Mouse (Mus musculus) lung, adult 2 months (tissue): ENCODE data around the gene Prom1. TPM values are rescaled to one million over a fixed set of nuclear protein-coding genes. Genes with fewer than 3 reads are reported as not detected.

ENCODE experiments used
- DNase-seq: peaks from one replicate; pipeline ENCODE4 v3.0.0; 2022
- H3K4me1 ChIP-seq: fragments of 200-500 bp; 2 replicates; pipeline ENCODE4 v1.6.1; 2011; ENCODE audit warnings: low read length; ENCODE audit not compliant: control insufficient read depth, insufficient read depth
- H3K4me3 ChIP-seq: fragments of 200-500 bp; replicated peaks from 2 replicates; pipeline ENCODE3; 2011; ENCODE audit warnings: low read depth, mild to moderate bottlenecking, control low read depth, low read length; ENCODE audit errors: extremely low read depth
- CTCF ChIP-seq: fragments of 200-500 bp; IDR thresholded peaks from 2 replicates; pipeline ENCODE4 v1.5.1; 2011; ENCODE audit warnings: mild to moderate bottlenecking, low read length, control low read depth; ENCODE audit not compliant: insufficient read depth
- POLR2A ChIP-seq: fragments of 200-500 bp; IDR thresholded peaks from 2 replicates; pipeline ENCODE4 v1.6.1; 2011; ENCODE audit warnings: low read depth, mild to moderate bottlenecking, control low read depth, low read length, borderline replicate concordance; ENCODE audit errors: extremely low read depth
- WGBS: fragments of 180-500 bp; shearing (Covaris S2); methylation state at CpG from one replicate; pipeline ENCODE4 v1.1.7; 2018; 5-methylcytosine and 5-hydroxymethylcytosine counted together
- polyA plus RNA-seq: library from polyadenylated mRNA; depleted of rRNA; stranded (reverse); fragments of >200 nt; gene quantifications from 2 replicates; pipeline ENCODE4 v1.2.3, GENCODE M21; 2012; rRNA removed

Prom1 gene
- polyA plus RNA-seq, 1 experiment, result 7.4 TPM

DNA sequence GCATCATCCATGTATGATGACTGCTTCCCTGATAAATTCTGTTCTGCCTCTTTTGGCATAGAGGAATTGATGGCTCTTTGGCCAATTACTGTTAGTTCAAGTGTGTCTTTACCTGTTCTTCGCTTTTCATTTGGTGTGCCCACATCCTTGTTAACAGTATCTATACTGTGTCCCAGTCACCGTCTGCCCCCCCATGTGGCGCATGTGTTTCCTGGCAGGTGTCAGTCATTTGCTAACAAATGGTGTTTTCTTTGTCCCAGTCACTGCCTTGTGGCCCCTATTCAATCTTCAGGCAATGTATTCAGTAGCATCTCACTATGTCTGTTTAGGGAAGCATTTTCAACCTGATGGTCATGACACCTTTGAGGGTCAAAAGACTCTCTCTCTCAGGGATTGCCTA lies 140.8 kb downstream of the Prom1 start:
- Histone ChIP-seq H3K4me1 (no peaks in the 10 kb centered on the region), H3K4me3 (no peak overlapping the region)
- TF ChIP-seq POLR2A, result no peak
- no peak for TF ChIP-seq CTCF
- no peak for DNase-seq
- 84% methylated on average over 3 of the region's 3 CpGs for WGBS

DNA sequence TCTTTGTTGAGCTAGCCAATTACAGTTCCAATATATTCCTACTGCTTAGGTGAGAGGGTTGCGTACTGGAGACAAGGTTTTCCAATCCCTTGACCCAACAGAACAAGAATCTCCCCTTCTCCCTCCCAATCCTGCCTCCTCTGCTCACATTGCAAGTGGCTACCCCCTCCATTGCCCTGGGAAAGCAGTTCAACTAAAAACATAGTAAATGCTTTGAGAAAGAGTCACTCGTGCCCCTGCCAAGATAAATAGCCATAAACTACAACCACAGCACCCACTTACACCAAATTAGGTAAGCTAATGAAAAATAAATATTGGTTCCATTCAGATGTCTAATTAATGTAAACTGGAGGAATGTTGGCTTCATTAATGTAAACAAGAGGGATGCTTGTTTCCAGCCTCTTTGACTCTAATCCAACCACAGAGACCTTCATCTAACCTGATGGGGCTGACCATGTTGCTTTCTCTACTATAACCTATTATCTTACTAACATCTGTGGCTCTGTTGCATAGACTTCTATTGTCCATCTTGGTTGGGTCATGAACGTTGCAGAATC lies 141.9 kb downstream of the Prom1 start:
- Histone ChIP-seq H3K4me1 (no peaks in the 10 kb centered on the region), H3K4me3 (no peak overlapping the region)
- 63% methylated on average over 3 of the region's 3 CpGs for WGBS
- TF ChIP-seq POLR2A (no peak), CTCF (no peak)
- no peak for DNase-seq

DNA sequence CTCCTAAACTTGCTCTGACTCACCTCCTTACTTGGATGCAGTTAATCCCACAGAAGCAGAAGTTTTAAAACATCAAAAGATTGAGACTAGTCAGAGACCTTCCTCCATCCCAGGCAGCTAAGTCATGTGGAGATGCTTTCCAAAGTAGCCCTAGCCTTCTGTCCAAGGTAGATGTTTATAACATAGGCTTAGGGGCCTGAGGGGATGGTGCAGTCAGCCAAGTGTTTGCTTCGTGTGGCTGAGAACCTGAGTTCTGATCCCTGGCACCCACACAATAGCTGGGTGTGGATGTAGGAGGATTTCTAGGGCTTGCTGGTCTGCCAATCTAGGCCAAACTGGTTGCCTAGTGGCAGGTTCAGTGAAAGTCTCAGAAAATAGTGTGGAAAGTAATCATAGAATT lies 148.6 kb downstream of the Prom1 start:
- whole genome bisulfite sequencing, result 62% methylated on average over 1 of the region's 1 CpGs

DNA sequence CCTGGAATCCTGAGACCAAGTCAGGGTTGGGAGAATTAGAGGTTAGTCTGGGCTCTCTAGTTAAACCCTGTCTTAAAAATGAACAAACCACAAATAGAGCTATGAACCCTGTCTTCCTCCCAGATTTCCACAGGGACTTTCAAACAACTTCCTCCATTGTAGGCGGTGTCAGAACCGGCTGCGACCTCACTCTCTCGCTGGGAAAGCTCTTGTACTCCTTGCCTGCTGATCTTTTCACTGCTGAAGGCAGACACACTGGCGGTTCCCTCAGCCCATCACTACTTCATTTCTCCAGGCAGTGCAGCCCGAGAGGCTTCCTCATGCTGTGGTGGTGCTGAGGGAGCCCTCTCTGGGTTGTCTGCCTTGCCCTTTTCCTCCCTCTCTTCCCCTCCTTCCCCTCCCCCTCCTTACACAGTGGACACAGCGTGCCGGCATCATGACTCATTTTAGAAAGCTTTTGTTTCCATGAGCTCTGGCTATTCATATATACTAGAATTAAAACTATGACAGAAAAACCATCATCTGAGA lies 153.0 kb downstream of the Prom1 start:
- WGBS, result 2% methylated on average over 8 of the region's 8 CpGs
- DNase-seq, result peak; percentile 54
- TF ChIP-seq POLR2A (no peak), CTCF (no peak)
- no peak overlapping the region for H3K4me3 ChIP-seq
- peaks cover 4% of the 10 kb centered on the region; the same call in 1 of the 2 replicates for H3K4me1 ChIP-seq

More for the DNA sequence above, 148.6 kb downstream of the Prom1 start:
- DNase-seq, result no peak
- Histone ChIP-seq H3K4me1 (no peaks in the 10 kb centered on the region), H3K4me3 (no peak overlapping the region)
- TF ChIP-seq POLR2A (no peak), CTCF (no peak)

DNA sequence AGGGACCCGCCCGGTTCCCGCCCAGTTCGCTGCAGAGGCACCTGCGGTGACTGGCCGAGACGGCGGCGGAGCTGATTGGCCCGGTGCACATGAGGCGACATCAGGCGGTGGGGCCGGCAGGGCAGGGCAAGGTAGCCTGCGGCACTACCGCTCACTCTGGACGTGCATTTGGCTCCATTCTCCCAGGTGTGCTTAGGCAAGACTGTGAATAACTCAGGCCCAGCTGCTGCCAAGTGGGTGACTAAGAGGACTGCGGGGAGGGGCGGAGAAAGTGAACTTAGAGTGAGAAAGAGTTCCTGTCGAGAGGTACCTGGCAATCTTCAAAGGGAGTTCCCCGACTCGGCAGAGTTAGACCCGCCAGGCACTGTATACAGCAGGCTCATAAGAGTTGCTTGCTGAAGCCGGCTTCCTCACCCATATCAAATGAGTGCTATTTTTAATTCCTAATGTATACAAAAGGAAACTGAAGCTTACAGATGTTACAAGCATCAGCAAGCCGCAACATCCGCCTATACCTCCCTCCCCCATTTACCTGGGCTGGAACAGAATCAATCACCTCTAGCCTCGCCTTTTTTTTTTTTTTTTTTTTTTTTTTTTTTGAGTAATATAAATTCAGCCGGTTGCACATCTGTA lies 153.6 kb downstream of the Prom1 start:
- peaks cover 4% of the 10 kb centered on the region; the same call in 1 of the 2 replicates for H3K4me1 ChIP-seq
- WGBS, result 1% methylated on average over 27 of the region's 27 CpGs
- TF ChIP-seq CTCF (no peak), POLR2A (peak; percentile 33; the same call in 1 of the 2 replicates)
- peak overlapping the region; percentile 18 for H3K4me3 ChIP-seq
- peak; percentile 82 for DNase-seq

DNA sequence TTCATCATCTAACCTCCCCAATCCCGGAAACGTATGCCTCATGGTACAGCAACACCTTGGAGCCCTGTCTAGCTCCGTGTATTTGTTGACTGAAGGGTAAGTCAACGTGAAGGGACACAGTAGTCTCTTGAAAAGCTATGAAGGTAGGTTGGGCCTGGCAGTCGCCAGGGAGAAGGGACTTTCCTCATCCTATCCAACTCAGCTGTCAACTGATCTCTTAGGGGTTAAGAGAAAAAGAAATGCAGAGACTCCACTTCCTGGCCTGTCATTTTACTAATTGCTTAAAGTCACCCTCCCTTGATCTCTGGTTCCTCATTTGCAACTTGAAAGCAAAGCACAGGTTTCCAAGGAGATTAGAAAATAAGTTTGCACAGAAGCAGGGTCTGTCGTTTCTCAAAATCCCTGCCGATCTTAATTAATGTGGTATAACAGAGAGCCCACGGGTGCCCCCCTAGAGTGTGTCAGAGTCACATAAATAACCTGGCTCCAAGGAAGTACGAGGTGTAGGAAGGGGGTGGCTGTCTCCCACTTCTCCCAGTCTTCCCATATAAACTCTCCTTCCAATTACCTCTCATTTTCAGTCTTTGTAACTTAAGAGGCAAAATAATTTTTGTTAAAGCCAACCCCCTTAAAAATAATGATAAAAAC lies 154.4 kb downstream of the Prom1 start:
- Histone ChIP-seq H3K4me1 (peaks cover 4% of the 10 kb centered on the region; the same call in 1 of the 2 replicates), H3K4me3 (no peak overlapping the region)
- peak; percentile 6 for DNase-seq
- WGBS, result 36% methylated on average over 9 of the region's 9 CpGs
- no peak for TF ChIP-seq POLR2A
- no peak for TF ChIP-seq CTCF

Other genes starting within 250 kb of the Prom1 start
- 20.9 and 22.2 TPM in 2 replicates for gene Cd38, start 233.5 kb downstream of the Prom1 start, polyA plus RNA-seq
- gene Gm7879, start 188.9 kb downstream of the Prom1 start, polyA plus RNA-seq, result 0.34 TPM in 1 of 2 replicates, not detected in the other
- gene Fgfbp1, start 120.3 kb downstream of the Prom1 start, polyA plus RNA-seq, result 10.3 and 18.4 TPM in 2 replicates
- 26.1 and 31.8 TPM in 2 replicates for gene Tapt1, start 124.6 kb upstream of the Prom1 start, polyA plus RNA-seq